Mouse (Mus musculus): ENCODE results near the gene Apoo. TPM values are rescaled to one million over a fixed set of nuclear protein-coding genes. Genes with fewer than 3 reads are reported as not detected.

Apoo gene
- polyA plus RNA-seq, 1 experiment from 2014 or later: 186 TPM

Small RNA genes lying within 50 kb of the gene (microRNA-seq; reads per million reads assigned to microRNA genes)
- not detected for gene Gm44477

Other genes with a start within 250 kb of the Apoo start
- gene Zfx, start 243.4 kb upstream of the Apoo start, polyA plus RNA-seq (2015; fragmentation: Nextera tagmentation; extraction: Ambion mirVana): 19.8 and 20.8 TPM in 2 replicates
- gene Eif2s3x, start 154.3 kb upstream of the Apoo start, polyA plus RNA-seq (2015; fragmentation: Nextera tagmentation; extraction: Ambion mirVana): 51.4 and 58.2 TPM in 2 replicates
- 4.5 and 5.8 TPM in 2 replicates for gene Klhl15, start 132.5 kb upstream of the Apoo start, polyA plus RNA-seq (2015; fragmentation: Nextera tagmentation; extraction: Ambion mirVana)
- not detected in 2 replicates for gene Fam90a1b, start 340 bp upstream of the Apoo start, polyA plus RNA-seq (2015; fragmentation: Nextera tagmentation; extraction: Ambion mirVana)
- gene Maged1, start 175.0 kb downstream of the Apoo start, polyA plus RNA-seq (2015; fragmentation: Nextera tagmentation; extraction: Ambion mirVana): 370 and 386 TPM in 2 replicates